Mouse (Mus musculus): ENCODE data around the gene Rad18.

- TF ChIP-seq GATA1 (IDR thresholded peaks at IDR 0.05; ENCODE audit: low read length) (no peak), TAL1 (IDR thresholded peaks at IDR 0.05; ENCODE audit: low read length) (no peak)
These were observed 108.6 kb downstream of the Rad18 start for GRCm38 (mm10) chr6:112587912-112588311.

Data from erythroblast, embryonic 14.5 days (primary cell).